Mouse (Mus musculus): Measurements from ENCODE around the gene Sel1l3.

DNA sequence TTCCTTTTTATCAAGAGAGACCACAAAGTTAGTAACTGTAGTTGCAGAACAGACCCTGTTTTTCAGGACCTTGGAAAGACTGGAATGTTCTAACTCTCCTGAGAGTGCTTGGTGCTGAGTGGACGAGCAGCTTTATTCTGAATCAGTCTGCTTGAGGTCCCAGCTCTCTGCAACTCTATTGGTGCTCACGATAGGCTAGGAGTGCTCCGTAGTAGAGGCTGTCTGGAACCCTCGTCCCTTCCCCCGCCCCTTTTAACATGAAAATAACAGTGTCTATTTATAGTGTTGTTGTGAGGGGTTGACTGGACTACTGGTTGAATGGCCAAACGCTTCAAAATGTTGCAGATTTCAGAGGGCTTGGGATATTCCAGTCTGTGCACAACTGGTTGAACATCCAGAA, 37.0 kb downstream of the Sel1l3 start:
- TF ChIP-seq CTCF (IDR thresholded peaks at IDR 0.05) (no peak), EP300 (IDR thresholded peaks at IDR 0.05) (no peak)

Measured in lung, postnatal 0 days (tissue).